Mouse (Mus musculus): ENCODE measurements around the gene Tnnt2. TPM values are rescaled to one million over a fixed set of nuclear protein-coding genes. Genes with fewer than 3 reads are reported as not detected.

Gene Tnnt2
- polyA plus RNA-seq, 1 experiment from 2014 or later: 0.63 TPM

Other genes starting within 250 kb of the Tnnt2 start
- gene Nav1, start 229.1 kb upstream of the Tnnt2 start, polyA plus RNA-seq (2015; fragmentation: Nextera tagmentation; extraction: Ambion mirVana): 48.6 and 62.6 TPM in 2 replicates
- gene Csrp1, start 116.3 kb upstream of the Tnnt2 start, polyA plus RNA-seq (2015; fragmentation: Nextera tagmentation; extraction: Ambion mirVana): 14.5 and 17.6 TPM in 2 replicates
- 17.3 and 19.9 TPM in 2 replicates for gene Phlda3, start 70.2 kb upstream of the Tnnt2 start, polyA plus RNA-seq (2015; fragmentation: Nextera tagmentation; extraction: Ambion mirVana)
- 0.88 TPM in 1 of 2 replicates, not detected in the other for gene Tnni1, start 56.9 kb upstream of the Tnnt2 start, polyA plus RNA-seq (2015; fragmentation: Nextera tagmentation; extraction: Ambion mirVana)
- 0.31 and 0.44 TPM in 2 replicates for gene Lad1, start 17.8 kb upstream of the Tnnt2 start, polyA plus RNA-seq (2015; fragmentation: Nextera tagmentation; extraction: Ambion mirVana)
- gene Pkp1, start 82.9 kb downstream of the Tnnt2 start, polyA plus RNA-seq (2015; fragmentation: Nextera tagmentation; extraction: Ambion mirVana): 0.07 and 0.08 TPM in 2 replicates
- gene Igfn1, start 170.0 kb downstream of the Tnnt2 start, polyA plus RNA-seq (2015; fragmentation: Nextera tagmentation; extraction: Ambion mirVana): not detected in 2 replicates
- 141 and 146 TPM in 2 replicates for gene Tmem9, start 171.8 kb downstream of the Tnnt2 start, polyA plus RNA-seq (2015; fragmentation: Nextera tagmentation; extraction: Ambion mirVana)
- gene Ascl5, start 214.4 kb downstream of the Tnnt2 start, polyA plus RNA-seq (2015; fragmentation: Nextera tagmentation; extraction: Ambion mirVana): not detected in 2 replicates
- gene Cacna1s, start 216.4 kb downstream of the Tnnt2 start, polyA plus RNA-seq (2015; fragmentation: Nextera tagmentation; extraction: Ambion mirVana): 0.32 and 0.54 TPM in 2 replicates

All from forebrain, embryonic 16.5 days (tissue).